Mouse (Mus musculus) stomach, embryonic 14.5 days (tissue): ENCODE results near the gene Egfl8. TPM values are rescaled to one million over a fixed set of nuclear protein-coding genes. Genes with fewer than 3 reads are reported as not detected.

Source experiments
- ATAC-seq: fragments of 200-750 bp; cut with Nextera tagmentation; 2 replicates; pipeline ENCODE4 v1.8.0; 2017; ENCODE audit warnings: low read depth, moderate TSS enrichment; ENCODE audit not compliant: insufficient number of reproducible peaks, insufficient read depth, low FRiP score
- H3K27ac ChIP-seq: fragments of 300-500 bp; sonication (generic); 2 replicates; pipeline ENCODE4 v1.5.1; 2014; ENCODE audit warnings: mild to moderate bottlenecking, low read length, moderate library complexity, mixed read lengths
- H3K27me3 ChIP-seq: fragments of 300-500 bp; sonication (generic); 2 replicates; pipeline ENCODE4 v1.6.1; 2014; ENCODE audit warnings: low read length, control low read depth, mixed read lengths; ENCODE audit not compliant: control insufficient read depth, insufficient read depth
- H3K36me3 ChIP-seq: fragments of 300-500 bp; sonication (generic); 2 replicates; pipeline ENCODE4 v1.6.1; 2014; ENCODE audit warnings: mild to moderate bottlenecking, control low read depth, low read length, moderate library complexity, mixed read lengths; ENCODE audit not compliant: control insufficient read depth, insufficient read depth
- H3K4me1 ChIP-seq: fragments of 300-500 bp; sonication (generic); 2 replicates; pipeline ENCODE4 v1.6.1; 2014; ENCODE audit warnings: low read length, control low read depth, mixed read lengths; ENCODE audit not compliant: control insufficient read depth, insufficient read depth
- H3K4me2 ChIP-seq: fragments of 300-500 bp; sonication (generic); replicated peaks from 2 replicates; pipeline ENCODE4 v1.6.1; 2014; ENCODE audit warnings: low read depth, low read length, control low read depth
- H3K4me3 ChIP-seq: fragments of 300-500 bp; sonication (generic); 2 replicates; pipeline ENCODE4 v1.5.1; 2014; ENCODE audit warnings: low read depth, low read length, control low read depth
- H3K9ac ChIP-seq: fragments of 300-500 bp; sonication (generic); replicated peaks from 2 replicates; pipeline ENCODE4 v1.6.1; 2014; ENCODE audit warnings: low read depth, mild to moderate bottlenecking, control low read depth, low read length, moderate library complexity, mixed read lengths
- H3K9me3 ChIP-seq: fragments of 300-500 bp; sonication (generic); 2 replicates; pipeline ENCODE4 v1.6.1; 2016; ENCODE audit warnings: low read depth, low read length, control low read depth; ENCODE audit not compliant: control insufficient read depth
- WGBS: fragments of 180-500 bp; shearing (Covaris S2); extraction: QIAGEN DNeasy Blood & Tissue Kit; methylation state at CpG from one replicate; pipeline ENCODE4 v1.1.7; 2014; 5-methylcytosine and 5-hydroxymethylcytosine counted together
- polyA plus RNA-seq: library from polyadenylated mRNA; unstranded; fragments of >200 nt; fragmentation: Nextera tagmentation; extraction: Ambion mirVana; gene quantifications from 2 replicates; pipeline ENCODE4 v1.2.1, GENCODE M21; 2014

Gene Egfl8
- polyA plus RNA-seq, 1 experiment from 2014 or later: 4.2 TPM

DNA sequence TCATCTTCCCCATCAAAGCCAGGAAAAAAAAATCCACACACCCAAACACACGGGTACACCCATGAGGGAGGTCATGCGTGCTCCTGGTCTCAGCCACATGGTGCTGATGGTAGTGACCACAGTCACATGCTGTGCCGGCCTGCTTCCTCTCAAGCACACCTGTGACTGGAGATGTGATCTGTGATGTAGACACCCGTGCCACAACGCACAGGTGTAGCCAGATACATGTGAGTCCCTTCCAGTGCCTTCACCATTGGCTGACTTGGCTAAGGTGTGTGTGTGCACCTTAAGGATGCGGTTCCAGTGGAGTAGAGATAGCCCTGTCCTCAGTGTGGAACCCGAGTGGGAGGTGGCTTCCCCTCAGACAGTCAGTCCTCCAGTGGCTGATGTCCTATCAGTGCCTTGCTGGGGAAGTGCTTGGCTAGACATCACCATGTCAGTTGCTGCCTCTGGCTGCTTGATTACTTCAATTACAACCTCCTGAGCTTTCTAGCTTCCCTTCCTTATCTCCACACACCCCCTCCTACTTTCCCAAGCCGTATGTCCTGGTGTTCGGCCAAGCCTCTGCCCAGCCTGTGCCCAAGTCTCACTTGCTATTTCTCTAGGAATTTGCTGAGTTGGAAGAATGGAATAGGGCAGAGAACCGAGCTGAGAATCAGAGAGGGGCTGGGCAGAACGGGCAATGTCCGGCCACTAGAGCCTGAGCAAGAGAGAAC lies 43.6 kb upstream of the Egfl8 start:
- 57% methylated on average over 12 of the region's 12 CpGs for WGBS

DNA sequence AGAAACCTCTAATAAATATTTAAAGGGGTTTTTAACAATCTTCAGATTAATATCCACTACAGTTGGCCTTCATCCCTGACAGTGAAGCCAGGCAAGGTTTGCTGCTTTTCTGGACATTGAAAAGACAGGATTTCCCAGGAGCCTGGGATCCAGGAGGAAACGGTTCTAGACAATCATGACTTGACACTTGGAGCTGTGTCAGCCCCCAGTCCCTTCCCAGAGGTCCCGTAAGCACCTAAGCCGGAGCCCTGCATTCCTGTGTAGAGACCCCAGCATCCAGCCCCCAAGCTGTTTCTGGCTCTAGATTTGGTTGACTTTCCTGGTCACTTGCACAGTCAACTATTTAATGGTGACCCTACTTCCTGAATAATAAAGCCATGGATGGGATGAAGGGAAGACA lies 42.8 kb upstream of the Egfl8 start:
- Histone ChIP-seq H3K36me3 (peaks cover 4% of the 10 kb centered on the region; the same call in 1 of the 2 replicates), H3K27me3 (0 out of 2 replicates have a peak, but pooled peaks cover 2% of the 10 kb centered on the region), H3K4me2 (no peak overlapping the region), H3K9me3 (no peaks in the 10 kb centered on the region), H3K4me3 (no peak overlapping the region), H3K27ac (no peak overlapping the region), H3K4me1 (peaks cover 34% of the 10 kb centered on the region), H3K9ac (no peak overlapping the region)
- WGBS: 77% methylated on average over 3 of the region's 3 CpGs
- ATAC-seq: no peak

More for the DNA sequence above, 43.6 kb upstream of the Egfl8 start:
- ATAC-seq: no peak
- no peak overlapping the region for H3K4me3 ChIP-seq
- H3K27me3 ChIP-seq: 0 out of 2 replicates have a peak, but pooled peaks cover 2% of the 10 kb centered on the region
- no peak overlapping the region for H3K4me2 ChIP-seq
- no peak overlapping the region for H3K27ac ChIP-seq
- H3K4me1 ChIP-seq: peaks cover 33% of the 10 kb centered on the region
- no peaks in the 10 kb centered on the region for H3K9me3 ChIP-seq
- H3K9ac ChIP-seq: no peak overlapping the region
- no peaks in the 10 kb centered on the region for H3K36me3 ChIP-seq

DNA sequence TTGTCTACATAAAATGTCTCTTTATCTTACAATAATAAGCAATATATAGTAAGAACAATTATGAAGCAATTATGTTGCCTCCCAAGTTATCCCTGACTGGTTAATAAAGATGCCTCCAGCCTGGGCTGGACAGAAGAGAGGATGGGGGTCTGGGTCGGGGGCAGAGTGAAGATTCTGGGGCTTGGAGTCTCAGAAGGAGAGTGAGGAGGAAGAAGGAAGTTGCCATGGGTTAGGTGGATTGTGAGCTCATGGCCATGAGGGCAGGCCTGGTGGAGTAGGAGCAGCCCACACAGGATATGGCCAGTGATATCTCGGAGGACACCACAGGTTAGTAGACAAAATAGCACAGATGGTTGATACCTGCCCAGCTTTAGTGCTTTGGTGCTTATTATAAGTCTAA lies 42.4 kb upstream of the Egfl8 start:
- peaks cover 9% of the 10 kb centered on the region for H3K36me3 ChIP-seq
- no peak overlapping the region for H3K4me3 ChIP-seq
- no peaks in the 10 kb centered on the region for H3K9me3 ChIP-seq
- H3K27ac ChIP-seq: no peak overlapping the region
- ATAC-seq: no peak
- 0 out of 2 replicates have a peak, but pooled peaks cover 2% of the 10 kb centered on the region for H3K27me3 ChIP-seq
- peaks cover 34% of the 10 kb centered on the region for H3K4me1 ChIP-seq
- no peak overlapping the region for H3K9ac ChIP-seq
- no peak overlapping the region for H3K4me2 ChIP-seq
- 79% methylated on average over 2 of the region's 2 CpGs for WGBS

DNA sequence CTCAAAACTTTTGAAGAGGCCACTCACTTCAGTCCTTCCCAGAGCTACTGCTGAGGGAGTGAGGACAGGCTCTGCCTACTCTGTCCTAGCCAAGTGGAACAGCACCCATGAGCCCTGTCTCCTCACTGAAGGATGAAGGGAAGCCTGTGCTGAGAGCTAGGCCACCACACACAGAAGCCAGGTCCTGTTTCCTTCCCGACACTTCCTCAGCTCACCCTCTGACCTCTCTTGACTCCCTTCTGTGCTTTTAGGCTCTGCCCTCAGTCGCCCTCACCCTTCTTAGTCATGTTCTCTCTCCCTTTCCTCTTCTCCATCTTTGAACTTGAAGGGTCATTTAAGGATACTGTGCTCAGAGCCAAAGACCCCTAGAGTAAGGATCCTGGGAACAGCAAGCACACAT lies 41.5 kb upstream of the Egfl8 start:
- Histone ChIP-seq H3K4me1 (peaks cover 34% of the 10 kb centered on the region), H3K27me3 (0 out of 2 replicates have a peak, but pooled peaks cover 2% of the 10 kb centered on the region), H3K27ac (no peak overlapping the region), H3K9ac (no peak overlapping the region), H3K9me3 (no peaks in the 10 kb centered on the region), H3K4me3 (no peak overlapping the region), H3K36me3 (peaks cover 18% of the 10 kb centered on the region), H3K4me2 (no peak overlapping the region)
- WGBS: 29% methylated on average over 2 of the region's 2 CpGs
- no peak for ATAC-seq

DNA sequence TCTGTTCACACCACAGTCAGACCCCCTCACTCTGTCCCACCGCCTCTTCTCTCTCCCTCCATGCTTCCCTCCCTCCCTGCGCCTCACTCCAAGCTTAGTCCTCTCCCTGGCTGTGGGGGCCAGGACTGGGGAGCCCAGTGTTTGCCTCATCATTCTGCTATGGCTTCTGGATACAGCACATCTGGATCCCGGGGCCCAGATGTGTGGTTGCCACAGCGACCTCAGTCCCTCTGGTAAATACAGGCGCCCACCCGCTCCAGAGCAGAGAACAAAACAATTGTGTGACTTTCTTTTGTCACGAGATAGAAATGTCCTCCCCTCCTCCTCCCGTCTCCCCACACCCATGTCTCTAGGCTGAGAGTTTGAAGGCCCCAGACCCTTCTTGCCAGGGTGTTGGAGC lies 40.9 kb upstream of the Egfl8 start:
- Histone ChIP-seq H3K27ac (peak overlapping the region; percentile 58; the same call in 1 of the 2 replicates), H3K4me3 (no peak overlapping the region), H3K9ac (no peak overlapping the region), H3K4me2 (no peak overlapping the region), H3K9me3 (no peaks in the 10 kb centered on the region), H3K27me3 (0 out of 2 replicates have a peak, but pooled peaks cover 2% of the 10 kb centered on the region), H3K36me3 (peaks cover 23% of the 10 kb centered on the region), H3K4me1 (peaks cover 34% of the 10 kb centered on the region)
- 46% methylated on average over 8 of the region's 8 CpGs for WGBS
- ATAC-seq: no peak

DNA sequence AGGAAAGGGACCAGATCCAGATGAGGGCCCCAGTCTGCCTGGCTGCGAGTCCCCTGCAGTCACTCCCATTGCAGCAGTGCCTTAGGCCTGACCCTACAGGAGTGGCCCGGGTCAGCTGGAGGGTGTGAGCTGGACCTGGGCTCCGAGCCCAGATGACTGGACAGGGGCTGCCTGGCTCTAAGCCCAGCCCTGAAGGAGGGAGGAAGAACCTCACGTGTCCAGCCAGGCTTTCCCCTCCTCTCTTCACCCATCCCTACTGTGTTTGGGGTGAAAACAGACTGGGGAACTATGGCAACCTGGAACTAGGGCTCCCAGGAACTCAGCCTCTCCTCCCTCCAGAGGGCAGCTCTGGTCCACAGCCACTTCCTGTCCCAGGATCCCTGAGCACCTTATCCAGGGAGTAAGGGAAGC lies 39.8 kb upstream of the Egfl8 start:
- ATAC-seq: peak; percentile 63; the same call in 1 of the 2 replicates
- Histone ChIP-seq H3K27ac (peak overlapping the region; percentile 58), H3K9me3 (no peaks in the 10 kb centered on the region), H3K36me3 (peaks cover 34% of the 10 kb centered on the region), H3K4me3 (no peak overlapping the region), H3K9ac (no peak overlapping the region), H3K4me1 (peaks cover 24% of the 10 kb centered on the region), H3K4me2 (0 out of 2 replicates have a peak overlapping the region, but pooled peaks have one; percentile 3), H3K27me3 (0 out of 2 replicates have a peak, but pooled peaks cover 2% of the 10 kb centered on the region)
- WGBS: 33% methylated on average over 4 of the region's 4 CpGs

DNA sequence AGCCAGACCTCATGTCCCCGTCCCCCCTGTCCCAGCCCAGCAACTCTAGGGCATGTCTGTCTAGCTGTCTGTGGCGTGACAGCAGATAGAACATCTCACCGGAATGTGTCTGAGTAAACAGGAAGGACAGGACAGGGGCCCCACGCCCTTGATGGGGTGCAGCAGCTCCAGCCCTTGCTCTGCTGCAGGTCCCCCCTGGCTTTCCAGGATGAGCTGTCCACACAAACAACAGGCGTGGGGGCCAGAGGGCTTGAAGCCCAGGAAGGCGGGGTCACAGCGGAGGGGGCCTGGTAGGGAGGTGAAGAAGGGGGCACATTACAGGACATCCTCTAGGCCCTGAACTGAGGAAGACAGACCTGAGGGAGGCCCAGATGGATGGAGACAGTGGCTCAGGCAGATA lies 39.4 kb upstream of the Egfl8 start:
- peaks cover 20% of the 10 kb centered on the region for H3K4me1 ChIP-seq
- no peaks in the 10 kb centered on the region for H3K27me3 ChIP-seq
- no peak overlapping the region for H3K4me3 ChIP-seq
- peak; percentile 3; the same call in 1 of the 2 replicates for ATAC-seq
- peaks cover 38% of the 10 kb centered on the region for H3K36me3 ChIP-seq
- H3K9ac ChIP-seq: no peak overlapping the region
- WGBS: 59% methylated on average over 7 of the region's 7 CpGs
- H3K9me3 ChIP-seq: no peaks in the 10 kb centered on the region
- 0 out of 2 replicates have a peak overlapping the region, but pooled peaks have one; percentile 3 for H3K4me2 ChIP-seq
- H3K27ac ChIP-seq: peak overlapping the region; percentile 58; the same call in 1 of the 2 replicates

DNA sequence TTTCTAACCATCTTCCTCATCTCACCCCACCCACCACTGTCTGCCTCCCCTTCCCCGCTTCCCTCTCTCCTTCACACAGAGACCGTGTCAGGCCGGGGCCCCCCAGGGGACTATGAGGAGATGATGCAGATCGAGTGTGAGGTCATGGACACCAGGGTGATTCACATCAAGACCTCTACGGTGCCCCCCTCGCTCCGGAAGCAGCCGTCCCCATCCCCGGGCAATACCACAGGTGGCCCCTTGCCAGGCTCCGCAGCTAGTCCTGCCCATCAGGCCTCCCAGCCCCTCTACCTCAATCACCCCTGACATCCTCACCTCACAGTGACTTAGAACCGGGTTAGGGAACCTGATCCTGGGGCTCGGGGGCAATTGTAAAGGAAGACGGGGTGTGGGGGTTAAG lies 38.6 kb upstream of the Egfl8 start:
- peaks cover 20% of the 10 kb centered on the region for H3K4me1 ChIP-seq
- no peak overlapping the region for H3K4me3 ChIP-seq
- no peaks in the 10 kb centered on the region for H3K27me3 ChIP-seq
- no peak overlapping the region for H3K9ac ChIP-seq
- no peak overlapping the region for H3K4me2 ChIP-seq
- H3K36me3 ChIP-seq: peaks cover 44% of the 10 kb centered on the region
- ATAC-seq: no peak
- no peak overlapping the region for H3K27ac ChIP-seq
- H3K9me3 ChIP-seq: no peaks in the 10 kb centered on the region
- WGBS: 94% methylated on average over 13 of the region's 13 CpGs
